Mouse (Mus musculus): ENCODE data around the gene Pde4b. TPM values are rescaled to one million over a fixed set of nuclear protein-coding genes. Genes with fewer than 3 reads are reported as not detected.
A peak's percentile ranks its signal among the peaks of the same experiment; 100 is the strongest.

Gene Pde4b
- polyA plus RNA-seq, 1 experiment from 2014 or later: 14.6 TPM

GRCm38 (mm10) chr4:102586787-102587186 lies 499.4 kb downstream of the Pde4b start:
- H3K9me3 ChIP-seq (ENCODE audit: control insufficient read depth, low read length): no peaks in the 10 kb centered on the region
- H3K9ac ChIP-seq (ENCODE audit: low read length): no peak overlapping the region
- WGBS: 85% methylated on average over 3 of the region's 3 CpGs
- H3K27me3 ChIP-seq (replicated peaks; ENCODE audit: control insufficient read depth, insufficient read depth, low read length): no peaks in the 10 kb centered on the region
- peaks cover 13% of the 10 kb centered on the region; the same call in 1 of the 2 replicates for H3K4me1 ChIP-seq (replicated peaks; ENCODE audit: control insufficient read depth, insufficient read depth, low read length)
- ATAC-seq (replicated peaks; ENCODE audit: low FRiP score, low TSS enrichment, low read depth) (no peak), DNase-seq (ENCODE audit: low spot score) (peak; percentile 42)
- H3K27ac ChIP-seq (ENCODE audit: low read depth): no peak overlapping the region
- no peak overlapping the region for H3K4me3 ChIP-seq (ENCODE audit: low read depth, low read length)
- H3K4me2 ChIP-seq (ENCODE audit: low read length): no peak overlapping the region
- no peaks in the 10 kb centered on the region for H3K36me3 ChIP-seq (ENCODE audit: control insufficient read depth, insufficient read depth, low read length)

GRCm38 (mm10) chr4:102588668-102589455 lies 501.5 kb downstream of the Pde4b start:
- H3K4me3 ChIP-seq (ENCODE audit: low read depth, low read length): peak overlapping the region; percentile 12; the same call in 1 of the 2 replicates
- no peak overlapping the region for H3K9ac ChIP-seq (ENCODE audit: low read length)
- ATAC-seq (replicated peaks; ENCODE audit: low FRiP score, low TSS enrichment, low read depth) (no peak), DNase-seq (ENCODE audit: low spot score) (no peak)
- H3K27me3 ChIP-seq (replicated peaks; ENCODE audit: control insufficient read depth, insufficient read depth, low read length): no peaks in the 10 kb centered on the region
- WGBS: 50% methylated on average over 12 of the region's 12 CpGs
- H3K4me1 ChIP-seq (replicated peaks; ENCODE audit: control insufficient read depth, insufficient read depth, low read length): peaks cover 13% of the 10 kb centered on the region; the same call in 1 of the 2 replicates
- no peaks in the 10 kb centered on the region for H3K36me3 ChIP-seq (ENCODE audit: control insufficient read depth, insufficient read depth, low read length)
- no peak overlapping the region for H3K27ac ChIP-seq (ENCODE audit: low read depth)
- H3K9me3 ChIP-seq (ENCODE audit: control insufficient read depth, low read length): no peaks in the 10 kb centered on the region
- H3K4me2 ChIP-seq (ENCODE audit: low read length): peak overlapping the region; percentile 43

GRCm38 (mm10) chr4:102589537-102590031 lies 502.2 kb downstream of the Pde4b start:
- no peaks in the 10 kb centered on the region for H3K36me3 ChIP-seq (ENCODE audit: control insufficient read depth, insufficient read depth, low read length)
- no peaks in the 10 kb centered on the region for H3K27me3 ChIP-seq (replicated peaks; ENCODE audit: control insufficient read depth, insufficient read depth, low read length)
- ATAC-seq (replicated peaks; ENCODE audit: low FRiP score, low TSS enrichment, low read depth) (no peak), DNase-seq (ENCODE audit: low spot score) (peak; percentile 63)
- peaks cover 13% of the 10 kb centered on the region; the same call in 1 of the 2 replicates for H3K4me1 ChIP-seq (replicated peaks; ENCODE audit: control insufficient read depth, insufficient read depth, low read length)
- WGBS: 14% methylated on average over 9 of the region's 9 CpGs
- H3K27ac ChIP-seq (ENCODE audit: low read depth): peak overlapping the region; percentile 39; the same call in 1 of the 2 replicates
- peak overlapping the region; percentile 12; the same call in 1 of the 2 replicates for H3K4me3 ChIP-seq (ENCODE audit: low read depth, low read length)
- no peaks in the 10 kb centered on the region for H3K9me3 ChIP-seq (ENCODE audit: control insufficient read depth, low read length)
- peak overlapping the region; percentile 43 for H3K4me2 ChIP-seq (ENCODE audit: low read length)
- H3K9ac ChIP-seq (ENCODE audit: low read length): peak overlapping the region; percentile 29; the same call in 1 of the 2 replicates

- peaks cover 9% of the 10 kb centered on the region; the same call in 1 of the 2 replicates for H3K4me1 ChIP-seq (replicated peaks; ENCODE audit: control insufficient read depth, insufficient read depth, low read length)
- no peak overlapping the region for H3K9ac ChIP-seq (ENCODE audit: low read length)
- no peak overlapping the region for H3K4me3 ChIP-seq (ENCODE audit: low read depth, low read length)
- ATAC-seq (replicated peaks; ENCODE audit: low FRiP score, low TSS enrichment, low read depth) (no peak), DNase-seq (ENCODE audit: low spot score) (no peak)
- H3K27me3 ChIP-seq (replicated peaks; ENCODE audit: control insufficient read depth, insufficient read depth, low read length): no peaks in the 10 kb centered on the region
- H3K27ac ChIP-seq (ENCODE audit: low read depth): no peak overlapping the region
- H3K36me3 ChIP-seq (ENCODE audit: control insufficient read depth, insufficient read depth, low read length): 0 out of 2 replicates have a peak, but pooled peaks cover 8% of the 10 kb centered on the region
- 61% methylated on average over 4 of the region's 4 CpGs for WGBS
- no peaks in the 10 kb centered on the region for H3K9me3 ChIP-seq (ENCODE audit: control insufficient read depth, low read length)
- no peak overlapping the region for H3K4me2 ChIP-seq (ENCODE audit: low read length)
Measured at GRCm38 (mm10) chr4:102591798-102592197, 504.5 kb downstream of the Pde4b start.

GRCm38 (mm10) chr4:102592541-102592940 lies 505.2 kb downstream of the Pde4b start:
- H3K9me3 ChIP-seq (ENCODE audit: control insufficient read depth, low read length): no peaks in the 10 kb centered on the region
- DNase-seq (ENCODE audit: low spot score) (no peak), ATAC-seq (replicated peaks; ENCODE audit: low FRiP score, low TSS enrichment, low read depth) (no peak)
- H3K9ac ChIP-seq (ENCODE audit: low read length): no peak overlapping the region
- 85% methylated on average over 2 of the region's 2 CpGs for WGBS
- no peaks in the 10 kb centered on the region for H3K27me3 ChIP-seq (replicated peaks; ENCODE audit: control insufficient read depth, insufficient read depth, low read length)
- H3K4me1 ChIP-seq (replicated peaks; ENCODE audit: control insufficient read depth, insufficient read depth, low read length): peaks cover 9% of the 10 kb centered on the region; the same call in 1 of the 2 replicates
- H3K36me3 ChIP-seq (ENCODE audit: control insufficient read depth, insufficient read depth, low read length): peaks cover 10% of the 10 kb centered on the region
- no peak overlapping the region for H3K27ac ChIP-seq (ENCODE audit: low read depth)
- no peak overlapping the region for H3K4me2 ChIP-seq (ENCODE audit: low read length)
- no peak overlapping the region for H3K4me3 ChIP-seq (ENCODE audit: low read depth, low read length)

- no peak overlapping the region for H3K27ac ChIP-seq (ENCODE audit: low read depth)
Measured at GRCm38 (mm10) chr4:102593631-102594030, 506.3 kb downstream of the Pde4b start.

GRCm38 (mm10) chr4:102594506-102594905 lies 507.2 kb downstream of the Pde4b start:
- ATAC-seq (replicated peaks; ENCODE audit: low FRiP score, low TSS enrichment, low read depth) (no peak), DNase-seq (ENCODE audit: low spot score) (no peak)
- Histone ChIP-seq H3K27me3 (replicated peaks; ENCODE audit: control insufficient read depth, insufficient read depth, low read length) (no peaks in the 10 kb centered on the region), H3K36me3 (ENCODE audit: control insufficient read depth, insufficient read depth, low read length) (peaks cover 27% of the 10 kb centered on the region), H3K4me1 (replicated peaks; ENCODE audit: control insufficient read depth, insufficient read depth, low read length) (peaks cover 4% of the 10 kb centered on the region; the same call in 1 of the 2 replicates), H3K27ac (ENCODE audit: low read depth) (no peak overlapping the region), H3K9ac (ENCODE audit: low read length) (no peak overlapping the region), H3K4me2 (ENCODE audit: low read length) (no peak overlapping the region), H3K4me3 (ENCODE audit: low read depth, low read length) (no peak overlapping the region), H3K9me3 (ENCODE audit: control insufficient read depth, low read length) (no peaks in the 10 kb centered on the region)
- 91% methylated on average over 3 of the region's 3 CpGs for WGBS

More at GRCm38 (mm10) chr4:102593631-102594030, 506.3 kb downstream of the Pde4b start:
- ATAC-seq (replicated peaks; ENCODE audit: low FRiP score, low TSS enrichment, low read depth) (no peak), DNase-seq (ENCODE audit: low spot score) (no peak)
- WGBS: 73% methylated on average over 4 of the region's 4 CpGs
- Histone ChIP-seq H3K4me3 (ENCODE audit: low read depth, low read length) (no peak overlapping the region), H3K4me1 (replicated peaks; ENCODE audit: control insufficient read depth, insufficient read depth, low read length) (peaks cover 9% of the 10 kb centered on the region; the same call in 1 of the 2 replicates), H3K9ac (ENCODE audit: low read length) (no peak overlapping the region), H3K4me2 (ENCODE audit: low read length) (no peak overlapping the region), H3K27me3 (replicated peaks; ENCODE audit: control insufficient read depth, insufficient read depth, low read length) (no peaks in the 10 kb centered on the region), H3K36me3 (ENCODE audit: control insufficient read depth, insufficient read depth, low read length) (peaks cover 21% of the 10 kb centered on the region), H3K9me3 (ENCODE audit: control insufficient read depth, low read length) (no peaks in the 10 kb centered on the region)

- H3K9me3 ChIP-seq (ENCODE audit: control insufficient read depth, low read length): no peaks in the 10 kb centered on the region
- 51% methylated on average over 3 of the region's 3 CpGs for WGBS
- no peaks in the 10 kb centered on the region for H3K4me1 ChIP-seq (replicated peaks; ENCODE audit: control insufficient read depth, insufficient read depth, low read length)
- H3K36me3 ChIP-seq (ENCODE audit: control insufficient read depth, insufficient read depth, low read length): peaks cover 49% of the 10 kb centered on the region
- H3K9ac ChIP-seq (ENCODE audit: low read length): no peak overlapping the region
- DNase-seq (ENCODE audit: low spot score) (no peak), ATAC-seq (replicated peaks; ENCODE audit: low FRiP score, low TSS enrichment, low read depth) (no peak)
- H3K27ac ChIP-seq (ENCODE audit: low read depth): no peak overlapping the region
- H3K4me3 ChIP-seq (ENCODE audit: low read depth, low read length): no peak overlapping the region
- H3K27me3 ChIP-seq (replicated peaks; ENCODE audit: control insufficient read depth, insufficient read depth, low read length): no peaks in the 10 kb centered on the region
- no peak overlapping the region for H3K4me2 ChIP-seq (ENCODE audit: low read length)
Measured at GRCm38 (mm10) chr4:102603968-102604367, 516.6 kb downstream of the Pde4b start.

Measured in intestine, embryonic 14.5 days (tissue).